Mouse (Mus musculus): ENCODE data around the gene Cracr2a. TPM values are rescaled to one million over a fixed set of nuclear protein-coding genes. Genes with fewer than 3 reads are reported as not detected.

Cracr2a gene
- total and polyA plus RNA-seq, 3 experiments: 0.05 TPM; not detected in 2

DNA sequence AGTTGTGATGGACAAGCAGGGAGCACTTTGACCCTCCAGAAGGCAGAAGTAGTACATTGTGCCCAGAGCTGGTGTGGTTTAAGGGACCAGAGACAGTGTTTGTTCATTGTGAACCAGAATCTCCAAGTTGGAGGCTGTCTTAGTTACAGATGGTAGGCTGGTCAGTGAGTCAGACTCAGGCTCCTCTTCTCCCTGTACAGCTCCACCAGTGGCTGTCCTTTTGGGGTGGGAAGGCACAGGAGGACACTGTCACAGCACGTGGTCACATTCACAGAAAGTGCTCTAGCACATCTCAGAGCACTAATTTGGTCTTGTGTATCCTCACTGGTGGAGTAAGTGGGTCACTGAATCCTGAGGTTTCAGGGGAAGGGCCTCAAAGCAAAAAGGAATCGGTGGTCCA is 68.1 kb downstream of the Cracr2a start:
- no peaks in the 10 kb centered on the region for H3K27me3 ChIP-seq (ENCODE audit: insufficient read depth, low read length)
- H3K36me3 ChIP-seq (replicated peaks): no peaks in the 10 kb centered on the region
- peaks cover 89% of the 10 kb centered on the region for H3K9me3 ChIP-seq (replicated peaks)
- ATAC-seq (ENCODE audit: extremely low read depth, insufficient number of reproducible peaks, low FRiP score, poor library complexity, severe bottlenecking): no peak
- H3K4me1 ChIP-seq (ENCODE audit: insufficient read depth, low read depth, low read length): no peaks in the 10 kb centered on the region
- TF ChIP-seq TAL1 (conservative IDR thresholded peaks at IDR 0.05; ENCODE audit: low read depth, low read length) (no peak), GATA2 (IDR thresholded peaks at IDR 0.05; ENCODE audit: borderline replicate concordance, low read depth, low read length) (no peak), CTCF (IDR thresholded peaks at IDR 0.05; ENCODE audit: low read depth, low read length) (no peak), GATA1 (IDR thresholded peaks at IDR 0.05; ENCODE audit: borderline replicate concordance, low read length) (no peak), POLR2AphosphoS5 (IDR thresholded peaks at IDR 0.05; ENCODE audit: insufficient replicate concordance, low read depth, low read length) (no peak)
- no peak for DNase-seq (ENCODE audit: low spot score)
- no peak overlapping the region for H3K4me3 ChIP-seq (ENCODE audit: low read depth, low read length)

- H3K4me1 ChIP-seq (ENCODE audit: insufficient read depth, low read depth, low read length): no peaks in the 10 kb centered on the region
- ATAC-seq (ENCODE audit: extremely low read depth, insufficient number of reproducible peaks, low FRiP score, poor library complexity, severe bottlenecking) (no peak), DNase-seq (ENCODE audit: low spot score) (no peak)
- no peaks in the 10 kb centered on the region for H3K36me3 ChIP-seq (replicated peaks)
- H3K27me3 ChIP-seq (ENCODE audit: insufficient read depth, low read length): no peaks in the 10 kb centered on the region
- TF ChIP-seq TAL1 (conservative IDR thresholded peaks at IDR 0.05; ENCODE audit: low read depth, low read length): no peak
- no peak for TF ChIP-seq CTCF (IDR thresholded peaks at IDR 0.05; ENCODE audit: low read depth, low read length)
- TF ChIP-seq GATA1 (IDR thresholded peaks at IDR 0.05; ENCODE audit: borderline replicate concordance, low read length): no peak
- TF ChIP-seq GATA2 (IDR thresholded peaks at IDR 0.05; ENCODE audit: borderline replicate concordance, low read depth, low read length): no peak
- no peak for TF ChIP-seq POLR2AphosphoS5 (IDR thresholded peaks at IDR 0.05; ENCODE audit: insufficient replicate concordance, low read depth, low read length)
- H3K4me3 ChIP-seq (ENCODE audit: low read depth, low read length): no peak overlapping the region
- peaks cover 74% of the 10 kb centered on the region for H3K9me3 ChIP-seq (replicated peaks)
Measured at GRCm38 (mm10) chr6:127634858-127635257, 73.7 kb downstream of the Cracr2a start.

DNA sequence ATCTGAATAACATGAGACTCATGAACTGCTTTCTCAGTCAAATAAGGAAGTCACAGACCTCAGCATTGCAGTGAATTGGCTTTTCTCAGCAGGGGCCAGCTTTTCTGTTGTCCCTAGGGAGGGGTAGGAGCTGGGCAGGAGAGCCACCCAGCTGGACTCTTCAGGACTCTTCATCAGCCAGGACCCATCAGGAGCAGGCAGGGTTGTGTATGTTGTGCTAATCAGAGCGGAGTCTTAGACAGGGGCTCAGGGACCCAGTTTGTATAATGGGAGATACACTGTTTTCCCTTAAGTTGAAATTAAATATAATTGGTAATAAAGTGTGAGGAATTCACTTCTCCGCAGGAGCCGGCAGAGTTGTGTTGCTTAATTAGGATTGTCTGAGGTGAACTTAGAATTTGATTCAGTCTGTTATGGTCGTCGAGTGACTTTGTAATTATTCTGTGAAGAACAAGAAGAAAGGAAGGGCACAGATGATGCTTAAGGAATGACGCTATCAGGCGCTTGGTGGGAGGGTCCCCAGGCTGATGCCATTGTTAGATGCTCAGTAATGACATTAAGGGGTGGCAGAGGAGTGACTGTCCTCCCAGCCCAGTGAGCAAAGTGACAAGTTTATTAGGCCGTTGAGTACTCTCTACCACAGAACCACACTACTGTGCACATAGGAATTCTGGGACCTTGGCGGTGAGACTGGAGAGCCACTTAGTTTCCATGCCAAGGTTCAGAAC is 74.5 kb downstream of the Cracr2a start:
- no peaks in the 10 kb centered on the region for H3K36me3 ChIP-seq (replicated peaks)
- H3K27me3 ChIP-seq (ENCODE audit: insufficient read depth, low read length): no peaks in the 10 kb centered on the region
- H3K4me3 ChIP-seq (ENCODE audit: low read depth, low read length): no peak overlapping the region
- peaks cover 73% of the 10 kb centered on the region for H3K9me3 ChIP-seq (replicated peaks)
- TF ChIP-seq TAL1 (conservative IDR thresholded peaks at IDR 0.05; ENCODE audit: low read depth, low read length) (no peak), POLR2AphosphoS5 (IDR thresholded peaks at IDR 0.05; ENCODE audit: insufficient replicate concordance, low read depth, low read length) (no peak), GATA2 (IDR thresholded peaks at IDR 0.05; ENCODE audit: borderline replicate concordance, low read depth, low read length) (no peak), GATA1 (IDR thresholded peaks at IDR 0.05; ENCODE audit: borderline replicate concordance, low read length) (no peak), CTCF (IDR thresholded peaks at IDR 0.05; ENCODE audit: low read depth, low read length) (no peak)
- no peak for DNase-seq (ENCODE audit: low spot score)
- H3K4me1 ChIP-seq (ENCODE audit: insufficient read depth, low read depth, low read length): no peaks in the 10 kb centered on the region
- ATAC-seq (ENCODE audit: extremely low read depth, insufficient number of reproducible peaks, low FRiP score, poor library complexity, severe bottlenecking): no peak

DNA sequence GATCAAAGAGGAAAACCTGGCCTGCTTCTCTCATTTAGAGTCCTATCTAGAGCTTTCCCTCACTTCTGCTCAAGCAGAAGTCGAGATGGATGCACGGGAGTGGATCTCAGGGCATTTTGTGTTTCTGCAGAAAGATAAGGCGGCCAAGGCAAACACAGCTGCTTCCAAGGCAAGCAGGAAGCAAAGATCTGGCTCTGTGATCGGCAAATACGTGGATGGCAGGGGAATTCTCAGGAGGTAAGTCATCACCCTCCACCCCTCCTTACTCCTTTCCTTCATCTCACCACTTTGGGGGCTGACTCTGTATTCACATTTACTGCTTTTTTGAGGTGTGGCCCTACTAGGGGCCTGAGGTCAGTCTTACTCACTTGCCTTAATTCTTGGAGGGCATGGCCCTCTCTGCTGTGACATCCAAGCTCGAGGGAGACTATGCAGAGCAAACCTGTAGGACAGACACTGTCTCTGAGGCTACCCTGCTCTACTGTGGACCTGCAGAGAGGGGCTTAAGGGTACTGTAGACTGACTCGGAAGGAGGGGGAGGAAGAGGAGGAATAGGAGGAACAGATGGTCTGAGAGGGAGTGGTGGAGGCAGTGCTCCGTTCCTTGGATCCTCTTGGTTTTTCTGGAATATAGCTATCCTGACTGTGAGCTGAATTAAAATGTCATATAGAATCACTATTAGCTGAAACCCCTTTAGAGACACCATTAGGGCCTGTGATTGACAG is 80.1 kb downstream of the Cracr2a start:
- no peak for ATAC-seq (ENCODE audit: extremely low read depth, insufficient number of reproducible peaks, low FRiP score, poor library complexity, severe bottlenecking)
- H3K36me3 ChIP-seq (replicated peaks): no peaks in the 10 kb centered on the region
- H3K4me1 ChIP-seq (ENCODE audit: insufficient read depth, low read depth, low read length): no peaks in the 10 kb centered on the region
- H3K9me3 ChIP-seq (replicated peaks): peaks cover 71% of the 10 kb centered on the region
- TF ChIP-seq GATA1 (IDR thresholded peaks at IDR 0.05; ENCODE audit: borderline replicate concordance, low read length): no peak
- no peak overlapping the region for H3K4me3 ChIP-seq (ENCODE audit: low read depth, low read length)
- no peak for DNase-seq (ENCODE audit: low spot score)
- no peaks in the 10 kb centered on the region for H3K27me3 ChIP-seq (ENCODE audit: insufficient read depth, low read length)

DNA sequence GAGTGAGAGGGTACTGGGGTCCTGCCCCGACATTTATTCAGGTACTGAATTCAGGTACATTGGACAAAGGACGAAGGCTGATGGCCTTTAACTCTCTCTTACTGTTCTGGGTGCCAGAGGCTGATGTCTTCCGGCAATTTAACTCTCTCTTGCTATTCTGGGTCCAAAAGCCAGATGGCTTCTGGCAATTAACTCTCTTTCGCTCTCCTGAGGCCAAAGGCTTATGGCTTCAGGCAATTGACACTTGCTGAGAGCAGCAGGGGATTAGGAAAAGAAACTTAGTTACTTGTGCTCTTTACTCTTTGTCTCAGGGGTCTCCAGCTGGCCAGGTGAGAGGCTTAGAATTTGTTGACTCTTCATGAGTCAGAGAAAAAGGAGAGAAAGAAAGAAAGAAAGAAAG is 94.8 kb downstream of the Cracr2a start:
- H3K9me3 ChIP-seq (replicated peaks): peaks cover 70% of the 10 kb centered on the region

DNA sequence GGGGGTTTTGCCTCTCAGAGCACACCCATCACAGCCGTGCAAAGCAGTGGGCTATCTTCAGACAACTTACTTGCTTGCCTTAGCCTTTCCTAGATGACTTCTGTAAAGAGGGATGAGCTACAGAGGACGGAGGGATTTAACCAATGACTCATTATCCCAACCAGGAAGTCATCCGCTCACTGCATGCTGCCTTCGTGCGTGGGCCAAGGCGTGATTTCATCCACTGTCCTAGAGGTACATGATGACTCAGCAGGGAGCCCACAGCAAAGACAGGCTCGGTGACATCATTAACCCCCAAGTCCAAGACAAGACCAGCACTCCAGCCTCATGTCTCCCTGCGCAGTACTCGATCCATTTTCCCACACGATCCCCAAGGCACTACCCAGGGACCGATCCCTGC is 96.0 kb downstream of the Cracr2a start:
- TF ChIP-seq GATA1 (IDR thresholded peaks at IDR 0.05; ENCODE audit: borderline replicate concordance, low read length): no peak
- no peak for TF ChIP-seq TAL1 (conservative IDR thresholded peaks at IDR 0.05; ENCODE audit: low read depth, low read length)
- no peak for TF ChIP-seq CTCF (IDR thresholded peaks at IDR 0.05; ENCODE audit: low read depth, low read length)
- no peak for TF ChIP-seq GATA2 (IDR thresholded peaks at IDR 0.05; ENCODE audit: borderline replicate concordance, low read depth, low read length)
- no peak for TF ChIP-seq POLR2AphosphoS5 (IDR thresholded peaks at IDR 0.05; ENCODE audit: insufficient replicate concordance, low read depth, low read length)
- no peak overlapping the region for H3K4me3 ChIP-seq (ENCODE audit: low read depth, low read length)
- H3K36me3 ChIP-seq (replicated peaks): no peaks in the 10 kb centered on the region
- ATAC-seq (ENCODE audit: extremely low read depth, insufficient number of reproducible peaks, low FRiP score, poor library complexity, severe bottlenecking): no peak
- H3K27me3 ChIP-seq (ENCODE audit: insufficient read depth, low read length): no peaks in the 10 kb centered on the region
- DNase-seq (ENCODE audit: low spot score): no peak
- no peaks in the 10 kb centered on the region for H3K4me1 ChIP-seq (ENCODE audit: insufficient read depth, low read depth, low read length)
- H3K9me3 ChIP-seq (replicated peaks): peaks cover 69% of the 10 kb centered on the region

More for the DNA sequence above, 94.8 kb downstream of the Cracr2a start:
- DNase-seq (ENCODE audit: low spot score): no peak
- ATAC-seq (ENCODE audit: extremely low read depth, insufficient number of reproducible peaks, low FRiP score, poor library complexity, severe bottlenecking): no peak
- H3K27me3 ChIP-seq (ENCODE audit: insufficient read depth, low read length): no peaks in the 10 kb centered on the region
- no peaks in the 10 kb centered on the region for H3K4me1 ChIP-seq (ENCODE audit: insufficient read depth, low read depth, low read length)
- no peaks in the 10 kb centered on the region for H3K36me3 ChIP-seq (replicated peaks)
- TF ChIP-seq GATA1 (IDR thresholded peaks at IDR 0.05; ENCODE audit: borderline replicate concordance, low read length): no peak
- TF ChIP-seq GATA2 (IDR thresholded peaks at IDR 0.05; ENCODE audit: borderline replicate concordance, low read depth, low read length): no peak
- TF ChIP-seq TAL1 (conservative IDR thresholded peaks at IDR 0.05; ENCODE audit: low read depth, low read length): no peak
- H3K4me3 ChIP-seq (ENCODE audit: low read depth, low read length): no peak overlapping the region

Measured in G1E (cell line).